Mouse (Mus musculus): ENCODE measurements around the gene Mkrn1.
"Not testable (repeated sequence)": the region's sequence is repeated elsewhere in the genome, so short reads cannot be mapped to it uniquely, and the experiment has no call there.

Mkrn1 gene

GRCm38 (mm10) chr6:39419851-39420721 lies at the start of gene Mkrn1:
Gene Mkrn1 (minus strand): TSS chr6:39420462.
- DNase-seq: peak; percentile 88

GRCm38 (mm10) chr6:39469427-39469826 lies 49.2 kb upstream of the Mkrn1 start:
- DNase-seq: no peak

GRCm38 (mm10) chr6:39462621-39463538 lies 42.6 kb upstream of the Mkrn1 start:
- peak; percentile 76 for DNase-seq

- no peak for DNase-seq
Observed at GRCm38 (mm10) chr6:39460040-39460439, 39.8 kb upstream of the Mkrn1 start.

GRCm38 (mm10) chr6:39455339-39456160 lies 35.3 kb upstream of the Mkrn1 start:
- no peak for DNase-seq

GRCm38 (mm10) chr6:39454616-39455015 lies 34.4 kb upstream of the Mkrn1 start:
- DNase-seq: no peak

- DNase-seq: no peak
Observed at GRCm38 (mm10) chr6:39453564-39453963, 33.3 kb upstream of the Mkrn1 start.

GRCm38 (mm10) chr6:39451033-39451432 lies 30.8 kb upstream of the Mkrn1 start:
- DNase-seq: no peak

- DNase-seq: no peak
Observed at GRCm38 (mm10) chr6:39450580-39450979, 30.3 kb upstream of the Mkrn1 start.

GRCm38 (mm10) chr6:39447429-39448185 lies 27.3 kb upstream of the Mkrn1 start:
- no peak for DNase-seq

GRCm38 (mm10) chr6:39445801-39446572 lies 25.7 kb upstream of the Mkrn1 start:
- no peak for DNase-seq

- DNase-seq: no peak
Observed at GRCm38 (mm10) chr6:39442786-39443287, 22.6 kb upstream of the Mkrn1 start.

- no peak for DNase-seq
Observed at GRCm38 (mm10) chr6:39440207-39440606, 19.9 kb upstream of the Mkrn1 start.

- not testable (repeated sequence) for DNase-seq
Observed at GRCm38 (mm10) chr6:39437519-39437918, 17.3 kb upstream of the Mkrn1 start.

GRCm38 (mm10) chr6:39435875-39436274 lies 15.6 kb upstream of the Mkrn1 start:
- no peak for DNase-seq

- no peak for DNase-seq
Observed at GRCm38 (mm10) chr6:39434886-39435492, 14.7 kb upstream of the Mkrn1 start.

- no peak for DNase-seq
Observed at GRCm38 (mm10) chr6:39434111-39434885, 14.0 kb upstream of the Mkrn1 start.

- DNase-seq: no peak
Observed at GRCm38 (mm10) chr6:39433701-39434100, 13.4 kb upstream of the Mkrn1 start.

GRCm38 (mm10) chr6:39433174-39433573 lies 12.9 kb upstream of the Mkrn1 start:
- no peak for DNase-seq

- no peak for DNase-seq
Observed at GRCm38 (mm10) chr6:39430722-39431121, 10.5 kb upstream of the Mkrn1 start.

All from cerebellum, adult 11 months (tissue).